Mouse (Mus musculus): ENCODE data around the gene Lats2. TPM values are rescaled to one million over a fixed set of nuclear protein-coding genes. Genes with fewer than 3 reads are reported as not detected.

The Lats2 gene
- polyA plus RNA-seq (2015; fragmentation: Nextera tagmentation; extraction: Ambion mirVana): 13.0 and 14.3 TPM in 2 replicates

DNA sequence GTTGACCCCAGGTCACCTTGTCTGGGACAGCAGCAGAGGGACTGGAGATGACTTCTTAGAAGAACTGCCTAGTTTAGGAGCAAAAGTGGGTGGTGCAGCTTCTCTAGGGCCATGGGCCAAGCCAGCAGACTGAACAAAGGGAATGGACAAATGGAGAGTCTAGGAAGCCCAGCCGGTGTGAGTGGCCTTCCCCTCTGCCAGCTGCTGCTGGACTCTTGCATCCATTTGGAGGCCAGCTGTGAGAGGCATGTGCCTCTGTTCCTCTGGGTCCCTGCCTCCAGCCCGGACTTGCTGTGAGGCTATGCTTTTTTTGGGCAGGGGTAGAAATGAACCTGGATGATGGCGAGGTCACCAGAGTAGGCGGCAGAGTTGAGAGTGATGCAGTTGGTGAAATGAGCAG, at the start of gene Lats2:
Lats2 (minus strand) TSS at position 152 of the 400 bp plus-strand sequence.

GRCm38 (mm10) chr14:57797991-57798931, 40.1 kb upstream of the Lats2 start, which contains the start of gene Sap18:
Sap18 (plus strand) TSS chr14:57798180.

GRCm38 (mm10) chr14:57746001-57746771, 12.0 kb downstream of the Lats2 start, which contains the start of gene Gm49361:
Gm49361 (minus strand) TSS chr14:57746103.

GRCm38 (mm10) chr14:57664822-57665627, 93.2 kb downstream of the Lats2 start, which contains the start of gene Xpo4:
Xpo4 (minus strand) TSS chr14:57665430.

Other genes starting within 250 kb of the Lats2 start
- 0.55 and 0.65 TPM in 2 replicates for gene Il17d, start 233.6 kb downstream of the Lats2 start, polyA plus RNA-seq (2015; fragmentation: Nextera tagmentation; extraction: Ambion mirVana)
- 40.6 and 42.5 TPM in 2 replicates for gene Eef1akmt1, start 186.8 kb downstream of the Lats2 start, polyA plus RNA-seq (2015; fragmentation: Nextera tagmentation; extraction: Ambion mirVana)
- gene Xpo4, start 93.0 kb downstream of the Lats2 start, polyA plus RNA-seq (2015; fragmentation: Nextera tagmentation; extraction: Ambion mirVana): 18.0 and 19.0 TPM in 2 replicates
- not detected in 2 replicates for gene Gm49361, start 12.3 kb downstream of the Lats2 start, polyA plus RNA-seq (2015; fragmentation: Nextera tagmentation; extraction: Ambion mirVana)
- 14.4 and 15.9 TPM in 2 replicates for gene Sap18, start 39.8 kb upstream of the Lats2 start, polyA plus RNA-seq (2015; fragmentation: Nextera tagmentation; extraction: Ambion mirVana)
- gene Ska3, start 67.8 kb upstream of the Lats2 start, polyA plus RNA-seq (2015; fragmentation: Nextera tagmentation; extraction: Ambion mirVana): 21.3 and 25.0 TPM in 2 replicates
- 229 and 244 TPM in 2 replicates for gene Mrpl57, start 67.8 kb upstream of the Lats2 start, polyA plus RNA-seq (2015; fragmentation: Nextera tagmentation; extraction: Ambion mirVana)
- gene Zdhhc20, start 131.9 kb upstream of the Lats2 start, polyA plus RNA-seq (2015; fragmentation: Nextera tagmentation; extraction: Ambion mirVana): 19.7 and 24.7 TPM in 2 replicates
- gene Micu2, start 240.9 kb upstream of the Lats2 start, polyA plus RNA-seq (2015; fragmentation: Nextera tagmentation; extraction: Ambion mirVana): 46.2 and 52.9 TPM in 2 replicates